Mouse (Mus musculus) spleen, adult 12 weeks (tissue): Measurements from ENCODE around the gene Tead3.
"Not testable (repeated sequence)": the region's sequence is repeated elsewhere in the genome, so short reads cannot be mapped to it uniquely, and the experiment has no call there.

Experiments
- DNase-seq: peaks from one replicate; pipeline ENCODE4 v3.0.0; 2022; ENCODE audit warnings: low spot score

Tead3 gene

GRCm38 (mm10) chr17:28360531-28361277 is 10.1 kb upstream of the Tead3 start:
- no peak for DNase-seq

GRCm38 (mm10) chr17:28358576-28359261 is 8.1 kb upstream of the Tead3 start:
- not testable (repeated sequence) for DNase-seq

GRCm38 (mm10) chr17:28355871-28356270 is 5.3 kb upstream of the Tead3 start:
- DNase-seq, result no peak

GRCm38 (mm10) chr17:28352018-28352417 is 1.4 kb upstream of the Tead3 start:
- DNase-seq, result no peak

GRCm38 (mm10) chr17:28351353-28351890 is 805 bp upstream of the Tead3 start:
- DNase-seq, result no peak

- no peak for DNase-seq
Measured at GRCm38 (mm10) chr17:28349901-28350465, 634 bp downstream of the Tead3 start.

- no peak for DNase-seq
Measured at GRCm38 (mm10) chr17:28349264-28349880, 1.2 kb downstream of the Tead3 start.

- DNase-seq, result no peak
Measured at GRCm38 (mm10) chr17:28348211-28348610, 2.4 kb downstream of the Tead3 start.

GRCm38 (mm10) chr17:28347327-28347726 is 3.3 kb downstream of the Tead3 start:
- no peak for DNase-seq

- no peak for DNase-seq
Measured at GRCm38 (mm10) chr17:28345882-28346281, 4.7 kb downstream of the Tead3 start.

GRCm38 (mm10) chr17:28345271-28345721 is 5.3 kb downstream of the Tead3 start:
- no peak for DNase-seq

GRCm38 (mm10) chr17:28344670-28345069 is 5.9 kb downstream of the Tead3 start:
- no peak for DNase-seq

- no peak for DNase-seq
Measured at GRCm38 (mm10) chr17:28344050-28344607, 6.5 kb downstream of the Tead3 start.

- DNase-seq, result peak; percentile 43
Measured at GRCm38 (mm10) chr17:28341091-28341490, 9.5 kb downstream of the Tead3 start.

- no peak for DNase-seq
Measured at GRCm38 (mm10) chr17:28340578-28340977, 10.0 kb downstream of the Tead3 start.

- no peak for DNase-seq
Measured at GRCm38 (mm10) chr17:28337547-28337946, 13.1 kb downstream of the Tead3 start.

- DNase-seq, result no peak
Measured at GRCm38 (mm10) chr17:28335267-28335666, 15.3 kb downstream of the Tead3 start.

- DNase-seq, result no peak
Measured at GRCm38 (mm10) chr17:28332915-28333546, 17.6 kb downstream of the Tead3 start.

GRCm38 (mm10) chr17:28332113-28332914 is 18.3 kb downstream of the Tead3 start:
- DNase-seq, result no peak

- no peak for DNase-seq
Measured at GRCm38 (mm10) chr17:28331241-28332112, 19.1 kb downstream of the Tead3 start.
